Mouse (Mus musculus) myocyte (in vitro differentiated cells): ENCODE results near the gene Rbm10.

Source experiments
- MAX ChIP-seq: IDR thresholded peaks from one replicate; pipeline ENCODE4 v1.6.1; 2011; ENCODE audit warnings: low read depth, mild to moderate bottlenecking, control low read depth
- POLR2A ChIP-seq: IDR thresholded peaks from one replicate; pipeline ENCODE4 v1.6.1; 2011; ENCODE audit warnings: low read depth, mild to moderate bottlenecking, control low read depth, moderate library complexity; ENCODE audit not compliant: insufficient read length
- SRF ChIP-seq: IDR thresholded peaks from one replicate; pipeline ENCODE4 v1.6.1; 2011; ENCODE audit warnings: low read depth; ENCODE audit not compliant: control insufficient read depth, insufficient read length
- TCF3 ChIP-seq: IDR thresholded peaks from one replicate; pipeline ENCODE4 v1.6.1; 2011; ENCODE audit warnings: low read depth, control low read depth; ENCODE audit not compliant: insufficient read length
- USF1 ChIP-seq: IDR thresholded peaks from one replicate; pipeline ENCODE4 v1.6.1; 2011; ENCODE audit warnings: low read depth, mild to moderate bottlenecking, control low read depth, moderate library complexity

GRCm38 (mm10) chrX:20663444-20663790 lies 46.1 kb downstream of the Rbm10 start:
- TF ChIP-seq USF1 = no peak
- TF ChIP-seq MAX = no peak
- TF ChIP-seq POLR2A = no peak
- TF ChIP-seq TCF3 = no peak
- no peak for TF ChIP-seq SRF
